Mouse (Mus musculus): ENCODE results near the gene Cdkn2aip.

DNA sequence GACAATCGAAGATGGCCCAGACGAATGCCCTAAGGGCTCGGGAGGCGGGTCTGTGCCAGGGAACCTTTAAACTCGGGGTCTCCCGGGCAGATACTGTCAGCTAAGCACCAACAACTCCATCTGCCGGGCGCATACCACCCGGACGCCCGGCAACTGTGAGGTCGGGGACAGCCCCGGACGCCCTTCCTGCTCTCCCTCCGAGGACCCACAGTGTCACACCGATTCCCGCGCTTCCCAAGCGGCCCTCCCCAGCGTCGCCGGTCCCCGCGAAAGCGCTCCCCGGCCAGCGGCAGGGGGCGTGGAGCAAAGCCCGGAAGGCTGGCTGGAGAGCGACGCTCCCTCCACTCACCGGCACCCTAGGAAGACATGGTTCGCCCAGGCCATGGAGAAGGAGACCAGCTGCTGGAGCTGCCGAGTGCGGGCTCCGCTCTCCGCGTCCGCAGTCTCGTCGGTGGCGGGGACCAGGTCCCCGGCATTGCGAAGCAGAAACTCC lies 515 bp downstream of the Cdkn2aip start:
- TF ChIP-seq EP300 (IDR thresholded peaks at IDR 0.05; ENCODE audit: low read depth): no peak
- TF ChIP-seq CTCF (IDR thresholded peaks at IDR 0.05; ENCODE audit: low read depth): peak; percentile 35

Measured in liver, embryonic 14.5 days (tissue).